Mouse (Mus musculus) thymus, postnatal 10 days (tissue): ENCODE measurements around the gene Plcb3.

Experiments used
- DNase-seq, 2 experiments: peaks; one replicate each; pipeline ENCODE4 v3.0.0; 2021; ENCODE audit warnings: low spot score in 2 of 2

The Plcb3 gene

DNA sequence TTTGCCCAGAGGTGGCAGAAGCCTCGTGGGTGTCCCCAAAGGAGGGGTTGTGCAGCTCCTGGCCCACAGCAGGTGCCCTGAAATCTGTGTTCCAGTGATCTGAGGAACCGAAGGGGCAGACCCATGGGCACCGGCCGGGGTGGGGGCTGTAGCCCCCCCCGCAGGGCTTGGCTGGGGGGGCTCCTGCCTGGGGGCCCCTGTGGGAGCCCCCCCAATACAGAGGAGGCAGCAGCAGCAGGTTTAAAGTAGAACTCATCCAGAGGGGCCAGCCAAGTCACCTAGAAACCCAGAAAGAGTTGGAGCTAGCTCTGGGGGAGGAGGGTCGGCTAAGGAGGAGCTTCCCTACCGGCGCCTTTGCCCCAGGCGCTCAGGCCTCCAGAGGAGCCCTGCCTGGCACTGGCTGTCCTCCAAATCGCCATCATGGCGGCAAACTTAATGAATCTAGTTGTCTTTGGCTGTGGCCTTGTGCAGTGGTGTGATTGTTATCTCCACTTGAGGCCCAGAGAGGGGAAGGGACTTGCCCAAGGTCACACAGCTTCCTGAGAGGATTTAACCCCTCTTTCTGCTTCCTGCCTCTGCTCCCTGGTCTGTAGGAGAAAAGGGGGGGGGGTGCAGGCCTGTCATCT lies 5.7 kb downstream of the Plcb3 start:
- no peak for DNase-seq

GRCm38 (mm10) chr19:6969665-6970381 lies 6.4 kb downstream of the Plcb3 start:
- peak in 1 of 2 experiments; percentile 74 for DNase-seq

- DNase-seq = no peak
Measured at GRCm38 (mm10) chr19:6969291-6969664, 7.0 kb downstream of the Plcb3 start.

DNA sequence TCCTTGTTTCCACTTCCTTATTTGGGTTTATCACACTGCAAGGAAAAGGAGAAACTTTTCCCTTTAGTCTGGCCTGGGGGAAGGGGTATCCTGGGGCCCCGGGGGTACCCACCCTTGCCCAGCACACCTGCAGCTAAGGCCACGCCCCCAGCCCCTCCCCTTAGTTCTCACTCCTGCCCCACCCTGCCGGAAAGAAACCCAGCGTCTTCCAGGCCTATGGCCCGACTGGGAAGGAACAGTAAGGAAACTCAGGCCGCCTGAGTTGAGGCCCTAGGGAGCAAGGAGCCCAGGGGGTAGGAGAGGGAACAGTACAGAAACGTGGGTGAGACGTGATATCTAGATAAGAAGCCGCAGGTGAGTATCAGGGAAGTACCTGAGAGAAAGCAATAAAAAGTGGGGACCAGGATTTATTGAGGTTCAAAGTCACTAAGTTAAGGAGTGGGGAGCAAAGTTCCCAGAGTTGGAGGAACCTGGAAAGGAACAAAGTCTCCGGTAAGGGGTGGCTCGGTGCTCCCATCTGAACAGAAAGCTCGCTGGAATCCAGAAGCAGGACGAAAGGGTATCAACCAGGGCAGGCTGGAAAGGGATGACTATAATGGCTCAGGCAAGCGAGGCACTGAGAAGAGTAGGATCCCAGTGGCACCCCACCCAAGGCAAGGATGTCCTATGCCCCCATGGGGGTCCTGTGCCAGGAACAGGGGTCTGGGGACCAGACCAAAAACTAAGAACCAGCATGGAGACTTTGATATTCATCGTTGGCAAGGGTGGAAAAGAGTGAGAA lies 7.6 kb downstream of the Plcb3 start:
- DNase-seq = no peak

DNA sequence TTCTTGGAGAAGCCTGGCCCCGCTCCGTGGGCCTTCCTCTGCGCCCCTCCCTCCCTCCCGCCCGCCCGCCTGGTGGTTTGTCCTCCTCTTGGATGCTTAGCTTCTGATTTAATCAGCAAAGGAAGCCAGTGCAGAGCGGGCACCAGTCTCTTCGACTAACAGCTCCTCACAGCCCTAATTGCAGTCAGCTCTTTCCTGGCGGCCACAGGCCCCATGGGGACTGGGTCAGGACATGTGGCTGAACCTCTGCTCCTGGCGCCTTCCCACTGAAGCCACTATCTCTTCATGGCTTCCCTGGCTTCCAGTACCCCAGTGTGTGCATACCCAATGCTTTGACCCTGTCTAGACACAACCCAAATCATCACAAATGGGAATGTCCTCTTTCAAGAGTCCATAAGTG lies 19.8 kb downstream of the Plcb3 start:
- DNase-seq = no peak

- no peak for DNase-seq
Measured at GRCm38 (mm10) chr19:6955424-6955823, 20.8 kb downstream of the Plcb3 start.

DNA sequence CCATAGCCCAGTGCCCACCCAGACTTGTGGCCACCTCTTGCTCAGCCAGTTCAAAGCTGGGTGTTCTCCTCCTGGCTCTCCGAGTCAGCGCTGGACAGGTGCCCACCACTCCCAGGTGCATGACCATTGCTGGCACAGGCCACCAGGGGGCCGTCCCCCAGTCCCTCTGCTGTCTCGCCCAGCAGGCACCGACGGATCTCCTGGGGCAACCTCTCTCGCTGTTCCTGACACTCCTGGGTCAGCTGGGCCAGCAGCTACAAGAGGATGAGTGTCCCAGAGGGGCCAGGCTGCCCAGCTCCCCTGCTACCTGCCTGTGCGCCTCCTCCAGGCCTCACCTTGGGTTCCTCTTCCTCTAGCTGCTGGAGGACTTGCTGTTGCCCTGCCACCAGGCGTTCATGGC lies 22.2 kb downstream of the Plcb3 start:
- DNase-seq = peak in 1 of 2 experiments; percentile 35

DNA sequence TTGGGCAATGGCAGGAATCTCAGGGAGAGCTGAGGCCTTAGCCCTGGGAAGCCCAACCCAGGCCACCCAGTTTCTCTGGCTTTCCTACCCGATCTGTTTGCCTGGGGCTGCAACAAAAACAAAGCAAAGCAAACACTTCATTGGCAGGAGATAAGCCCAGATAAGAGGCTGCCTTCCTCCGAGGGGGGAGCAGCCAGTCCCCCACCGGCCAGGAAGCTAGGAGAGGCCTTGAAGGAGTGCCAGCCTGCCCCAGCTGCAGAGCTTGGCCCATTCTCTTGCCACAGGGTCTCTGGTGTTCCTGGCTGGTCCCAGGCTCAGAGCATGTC lies 23.6 kb downstream of the Plcb3 start:
- DNase-seq = peak in 1 of 2 experiments; percentile 34

GRCm38 (mm10) chr19:6951994-6952711 lies 24.1 kb downstream of the Plcb3 start:
- DNase-seq = peak; percentile 32 to 44

DNA sequence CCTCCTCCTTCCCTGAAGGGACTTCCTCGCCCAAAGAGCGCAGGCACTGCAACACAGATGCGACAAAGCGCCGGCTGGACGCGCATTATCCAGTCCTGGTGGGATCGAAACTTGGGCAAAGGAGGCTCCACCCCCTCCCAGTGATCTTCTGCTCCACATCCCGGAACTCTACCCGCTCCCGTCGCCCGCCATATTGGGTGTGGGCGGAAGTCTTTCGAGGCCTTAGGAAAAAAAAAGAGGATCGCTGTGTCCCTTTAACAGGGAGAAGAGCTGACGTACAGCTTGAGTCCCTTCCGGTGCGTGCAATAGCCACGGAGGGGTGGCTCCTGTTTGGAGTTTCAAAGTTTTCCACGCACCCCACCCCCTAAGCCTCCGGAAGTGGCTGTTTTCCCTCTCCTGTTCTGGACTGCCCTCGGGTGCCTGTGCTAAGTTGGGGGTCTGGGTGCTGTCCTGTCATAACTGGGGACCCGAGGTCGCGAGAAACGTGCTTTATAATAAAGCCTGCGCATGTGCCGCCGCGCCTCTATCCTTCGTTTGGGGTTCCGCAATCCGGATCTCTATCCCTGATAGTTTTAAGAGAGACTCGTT lies 24.8 kb downstream of the Plcb3 start:
- peak; percentile 66 to 73 for DNase-seq

DNA sequence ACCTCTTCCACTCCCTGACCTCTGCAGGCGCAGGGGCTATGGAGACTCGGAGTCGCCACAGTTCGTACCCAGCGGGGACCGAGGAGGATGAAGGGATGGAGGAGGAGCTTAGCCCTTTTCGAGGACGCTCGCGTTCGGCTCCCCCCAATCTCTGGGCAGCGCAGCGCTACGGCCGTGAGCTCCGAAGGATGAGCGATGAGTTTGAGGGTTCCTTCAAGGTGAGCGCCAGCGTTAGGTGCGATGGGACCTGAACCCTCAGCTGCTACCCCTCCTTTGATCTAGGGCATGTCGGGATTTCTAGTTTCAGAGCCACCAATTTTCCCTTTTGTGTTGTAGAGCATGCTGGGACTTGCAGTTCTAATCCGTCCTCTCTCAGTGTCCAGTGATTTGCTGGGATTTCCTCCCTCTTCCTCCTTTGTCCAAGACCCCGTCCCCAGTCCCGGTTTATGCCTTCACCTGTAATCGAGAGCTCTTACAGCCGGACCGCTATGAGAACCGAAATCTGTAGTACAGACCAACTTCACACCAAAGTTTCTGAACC lies 25.6 kb downstream of the Plcb3 start:
- peak; percentile 29 to 33 for DNase-seq

DNA sequence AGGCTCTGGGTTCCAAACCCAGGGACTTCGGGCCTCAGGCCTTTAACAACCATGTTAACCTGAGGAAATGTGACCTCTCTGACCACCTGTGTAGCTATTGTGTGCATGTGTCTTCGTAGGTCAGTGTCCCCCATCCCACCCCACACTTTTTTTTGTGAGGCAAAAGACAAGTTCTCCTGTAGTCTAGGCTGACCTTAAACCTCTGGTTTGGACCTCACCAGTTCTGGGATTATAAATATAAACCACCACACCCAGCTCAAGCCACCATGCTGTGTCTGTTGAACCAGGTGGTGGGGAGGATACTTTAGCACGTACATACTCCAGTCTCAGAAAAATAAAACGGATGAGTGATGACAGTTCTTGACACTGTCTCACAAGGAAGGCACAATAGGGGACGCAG lies 26.3 kb downstream of the Plcb3 start:
- DNase-seq = no peak

- no peak for DNase-seq
Measured at GRCm38 (mm10) chr19:6949532-6949931, 26.7 kb downstream of the Plcb3 start.

DNA sequence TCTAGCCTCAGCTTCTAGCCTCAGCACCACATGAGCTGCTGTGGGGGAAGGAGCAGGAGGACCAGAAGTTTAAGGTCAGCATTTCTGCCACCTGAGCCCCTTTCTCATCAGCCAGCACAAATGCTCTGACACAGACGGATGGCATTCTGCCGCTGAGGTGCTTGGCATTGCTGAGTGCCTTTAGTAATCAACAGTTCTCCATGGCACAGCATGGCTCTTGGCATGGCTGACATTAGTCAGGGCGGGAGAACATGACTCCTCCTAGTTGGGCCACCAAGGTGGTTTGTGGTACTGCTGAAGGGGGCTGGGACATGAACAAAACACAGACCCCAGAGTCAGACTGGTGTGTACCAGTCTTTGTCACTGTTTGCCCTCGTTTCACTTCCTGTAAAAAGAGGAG lies 28.1 kb downstream of the Plcb3 start:
- no peak for DNase-seq

- no peak for DNase-seq
Measured at GRCm38 (mm10) chr19:6947742-6948141, 28.5 kb downstream of the Plcb3 start.

DNA sequence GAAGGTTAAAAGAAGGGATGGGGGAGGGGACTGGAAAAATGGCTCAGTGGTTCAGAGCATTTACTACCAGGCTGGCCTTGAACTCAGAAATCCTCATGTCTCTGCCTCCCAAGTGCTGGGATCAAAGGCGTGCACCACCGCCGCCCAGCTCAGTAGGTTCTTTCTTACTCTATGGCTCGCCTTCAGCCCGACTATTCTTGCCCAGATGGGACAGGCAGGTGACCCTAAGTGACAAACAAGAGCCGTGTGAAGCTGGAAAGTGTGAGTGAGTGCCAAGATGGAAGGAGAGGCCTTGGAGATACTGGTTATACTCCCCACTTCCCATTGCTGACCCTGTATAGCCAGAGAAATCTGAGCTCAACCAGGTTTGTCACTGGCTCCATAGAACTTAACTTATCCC lies 32.6 kb downstream of the Plcb3 start:
- no peak for DNase-seq

- DNase-seq = no peak
Measured at GRCm38 (mm10) chr19:6942764-6943163, 33.5 kb downstream of the Plcb3 start.

DNA sequence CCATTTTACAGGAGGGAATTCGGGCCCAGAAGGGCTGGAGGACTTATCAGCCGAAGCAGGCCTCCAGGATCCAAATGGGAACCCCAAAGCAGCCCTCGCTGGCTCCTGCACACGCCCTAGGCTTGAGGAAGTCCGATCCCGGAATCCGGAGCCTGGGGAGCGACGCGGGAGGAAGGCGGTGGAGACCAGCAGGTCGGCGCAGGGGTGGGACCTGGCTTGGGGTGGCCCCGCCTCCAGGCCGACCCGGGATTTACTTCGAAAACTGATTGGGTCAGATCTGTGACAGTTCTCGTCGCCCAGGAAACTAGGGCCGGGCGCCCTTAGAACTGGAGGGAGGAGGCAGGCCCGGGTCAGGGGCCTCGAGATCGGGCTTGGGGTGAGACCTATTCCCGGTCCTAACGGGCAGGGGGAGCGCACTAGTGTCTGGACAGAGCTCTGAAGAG lies 34.0 kb downstream of the Plcb3 start, which contains the start of gene Gpr137:
Gpr137 (minus strand) TSS at position 232 of the 443 bp plus-strand sequence.
- peak; percentile 91 to 92 for DNase-seq

- DNase-seq = peak; percentile 86 to 95
Measured at GRCm38 (mm10) chr19:6941372-6942248, 34.7 kb downstream of the Plcb3 start, which contains the start of gene Bad. Gene Bad (plus strand): TSS chr19:6941861.
